In genomic region chr19:42797866-42798265, GRCm38 (mm10) we compare ENCODE assay signal across 16 mouse cellular contexts. TPM values are rescaled to one million over a fixed set of nuclear protein-coding genes. Genes with fewer than 3 reads are reported as not detected.
"Had no signal": no experiment of that assay in that cellular context is flagged by ENCODE, and none has a peak within 500 bp of the region (broad histone marks: within the 10 kb centered on the region; RNA-seq: fewer than 3 reads in every experiment).

No protein-coding gene starts in this region.

- H3K27me3 ChIP-seq: hindbrain, embryonic 15.5 days had no signal

- ATAC-seq: hindbrain, postnatal 0 days; intestine, embryonic 16.5 days; liver, postnatal 0 days had no signal

- DNase-seq: gastrocnemius, postnatal 14 days; heart, adult 18-20 months; heart, postnatal 14 days; heart, postnatal 36 days; kidney, adult 11 months; kidney, adult 2 months; kidney, adult 9 months; kidney, postnatal 14 days; kidney, postnatal 36 days; liver; liver, embryonic 13.5 days; liver, postnatal 0 days had no signal

RNA-seq across cellular contexts. Expression of gene Pyroxd2, which starts 45.3 kb away (rescaled TPM):
- total RNA-seq: hematopoietic stem cell, adult 5-6 weeks had no signal
